Mouse (Mus musculus): ENCODE results near the gene Chic1.

Chic1 gene

DNA sequence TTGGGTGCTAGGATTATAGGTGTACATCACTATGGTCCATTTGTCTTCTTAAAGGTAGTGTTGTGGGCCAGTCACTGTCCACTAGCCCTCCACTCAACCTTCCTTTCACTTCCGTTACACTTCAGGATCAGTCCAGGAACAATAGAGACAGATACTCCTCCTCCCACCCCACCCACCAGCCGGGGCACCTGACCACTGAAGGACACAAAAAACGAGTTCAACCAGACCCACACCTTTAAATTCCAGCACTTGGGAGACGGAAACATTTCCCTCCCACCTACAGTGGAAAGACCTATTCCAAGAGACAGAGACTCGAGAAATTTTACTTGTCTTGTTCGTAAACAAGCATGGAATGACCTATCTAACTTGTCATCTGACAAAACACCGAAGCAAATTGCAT is 76.0 kb downstream of the Chic1 start:
- DNase-seq (ENCODE audit: low spot score) = no peak

DNA sequence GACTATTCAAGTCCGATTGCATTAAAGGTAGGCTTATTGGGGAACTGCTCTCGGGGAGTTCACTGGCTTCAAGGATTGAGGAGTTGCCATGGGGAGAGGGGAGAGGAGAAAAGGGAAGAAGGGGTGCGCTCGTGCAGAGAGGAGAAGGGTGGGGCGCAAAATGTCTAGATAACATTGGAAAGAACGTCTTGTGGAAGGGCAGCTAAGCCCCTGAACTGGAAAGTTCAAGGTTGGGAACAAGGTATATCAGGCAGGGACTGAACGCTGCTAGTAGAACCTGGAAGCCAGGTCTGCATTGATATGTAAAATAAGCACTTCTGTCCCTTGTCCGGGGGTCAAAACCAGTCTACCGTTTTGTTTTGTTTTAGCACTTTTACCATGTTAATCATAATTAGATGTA is 81.7 kb downstream of the Chic1 start:
- DNase-seq (ENCODE audit: low spot score) = no peak

GRCm38 (mm10) chrX:103440803-103441202 is 84.5 kb downstream of the Chic1 start:
- DNase-seq (ENCODE audit: low spot score) = peak; percentile 68

- DNase-seq (ENCODE audit: low spot score) = peak; percentile 61
Observed at GRCm38 (mm10) chrX:103443755-103444154, 87.5 kb downstream of the Chic1 start.
